8 mouse cellular contexts compared by ENCODE assay signal in genomic region chr12:75670611-75671010, GRCm38 (mm10). TPM values are rescaled to one million over a fixed set of nuclear protein-coding genes. Genes with fewer than 3 reads are reported as not detected.
A peak's percentile ranks its signal among the peaks of the same experiment; 100 is the strongest.
DNase-seq lines count a peak whose midpoint lies in the region; ATAC-seq and TF ChIP-seq lines count a peak whose summit lies in the region.

No protein-coding gene starts in this region.

- in situ Hi-C loops in CH12.LX (cut with MboI; ENCODE audit: low pct_ligation_motif_present, low pct_unique_long_range_greater_than_20kb, low sequenced_read_pairs), result no loop called here

- TF ChIP-seq RAD21 in CH12.LX (IDR thresholded peaks at IDR 0.05; ENCODE audit: low read depth, low read length), result no peak

- no peak for ATAC-seq in liver, embryonic 12.5 days
- ATAC-seq in megakaryocyte progenitor cell, adult 5-6 weeks (replicated peaks; ENCODE audit: poor library complexity), result no peak

- no peak for TF ChIP-seq POLR2A in CH12.LX (IDR thresholded peaks at IDR 0.05; ENCODE audit: low read depth, low read length)

- 0 out of 2 replicates have a peak, but pooled peaks cover 2% of the 10 kb centered on the region for H3K36me3 ChIP-seq in heart, embryonic 10.5 days
- peaks cover 0 to 44% of the 10 kb centered on the region in 2 experiments for H3K36me3 ChIP-seq in CH12.LX (replicated peaks in 1 of 2; ENCODE audit: control insufficient read depth in 1 of 2, insufficient read depth in 1 of 2, low read length in 1 of 2)
- no peaks in the 10 kb centered on the region for H3K36me3 ChIP-seq in forebrain, embryonic 10.5 days (replicated peaks)
- peaks cover 14% of the 10 kb centered on the region; the same call in 1 of the 2 replicates for H3K36me3 ChIP-seq in liver, embryonic 12.5 days

- H3K9me3 ChIP-seq in heart, embryonic 10.5 days, result no peaks in the 10 kb centered on the region
- H3K9me3 ChIP-seq in CH12.LX (replicated peaks; ENCODE audit: low read length), result no peaks in the 10 kb centered on the region
- no peaks in the 10 kb centered on the region for H3K9me3 ChIP-seq in forebrain, embryonic 10.5 days
- no peaks in the 10 kb centered on the region for H3K9me3 ChIP-seq in liver, embryonic 12.5 days (replicated peaks)

- no peaks in the 10 kb centered on the region for H3K27me3 ChIP-seq in heart, embryonic 10.5 days (ENCODE audit: insufficient read depth, poor library complexity, severe bottlenecking)
- no peaks in the 10 kb centered on the region for H3K27me3 ChIP-seq in CH12.LX (replicated peaks)
- H3K27me3 ChIP-seq in forebrain, embryonic 10.5 days (ENCODE audit: poor library complexity, severe bottlenecking), result no peaks in the 10 kb centered on the region
- no peaks in the 10 kb centered on the region for H3K27me3 ChIP-seq in liver, embryonic 12.5 days (replicated peaks)

- dilution Hi-C loops in CH12.LX (cut with MboI; ENCODE audit: extremely low pct_ligation_motif_present, extremely low pct_unique_long_range_greater_than_20kb, low sequenced_read_pairs), result no loop called here

- peak overlapping the region; percentile 66 for H3K4me2 ChIP-seq in CH12.LX (ENCODE audit: insufficient read depth, low read depth, poor library complexity, severe bottlenecking)
- H3K4me2 ChIP-seq in liver, embryonic 12.5 days, result peak overlapping the region; percentile 96

- intact Hi-C loops in heart, postnatal 36 days (cut with DNase I), result loop anchor here (5.0 kb wide), 1 partner anchor 102 kb away; no protein-coding TSS in a partner anchor

- no peak for TF ChIP-seq EP300 in CH12.LX (IDR thresholded peaks at IDR 0.05; ENCODE audit: low read length)

- TF ChIP-seq CTCF in CH12.LX (conservative IDR thresholded peaks at IDR 0.05 in 1 of 2, IDR thresholded peaks at IDR 0.05 in 1 of 2; ENCODE audit: low read depth in 2 of 2, low read length in 2 of 2), result no peak

- H3K4me1 ChIP-seq in heart, embryonic 10.5 days, result peaks cover 14% of the 10 kb centered on the region
- H3K4me1 ChIP-seq in CH12.LX (ENCODE audit: control insufficient read depth in 1 of 2, insufficient read depth in 2 of 2), result peaks cover 5 to 44% of the 10 kb centered on the region in 2 experiments
- peaks cover 20% of the 10 kb centered on the region for H3K4me1 ChIP-seq in forebrain, embryonic 10.5 days
- peaks cover 42% of the 10 kb centered on the region for H3K4me1 ChIP-seq in liver, embryonic 12.5 days

- peak overlapping the region; percentile 81 for H3K4me3 ChIP-seq in heart, embryonic 10.5 days
- peak overlapping the region; percentile 76 to 95 (median 79) for H3K4me3 ChIP-seq in CH12.LX (replicated peaks in 1 of 3; ENCODE audit: low read depth in 2 of 3, low read length in 2 of 3, poor library complexity in 1 of 3)
- peak overlapping the region; percentile 77 for H3K4me3 ChIP-seq in forebrain, embryonic 10.5 days
- peak overlapping the region; percentile 77 for H3K4me3 ChIP-seq in liver, embryonic 12.5 days

- 89% methylated on average over 6 of the region's 6 CpGs for WGBS in heart, embryonic 10.5 days
- 90% methylated on average over 6 of the region's 6 CpGs for WGBS in forebrain, embryonic 10.5 days
- 83% methylated on average over 6 of the region's 6 CpGs for WGBS in liver, embryonic 12.5 days (ENCODE audit: insufficient replicate concordance)

- peaks cover 22% of the 10 kb centered on the region for H3K79me2 ChIP-seq in CH12.LX (replicated peaks; ENCODE audit: control insufficient read depth, extremely low read depth, insufficient read depth, poor library complexity, severe bottlenecking)

- peak overlapping the region; percentile 94 for H3K27ac ChIP-seq in heart, embryonic 10.5 days
- H3K27ac ChIP-seq in CH12.LX (ENCODE audit: insufficient read depth, low read depth), result no peak overlapping the region
- peak overlapping the region; percentile 88; the same call in 1 of the 2 replicates for H3K27ac ChIP-seq in forebrain, embryonic 10.5 days
- H3K27ac ChIP-seq in liver, embryonic 12.5 days, result peak overlapping the region; percentile 86

- no peak for DNase-seq in heart, embryonic 10.5 days (ENCODE audit: low spot score)
- no peak for DNase-seq in heart, postnatal 36 days
- DNase-seq in CH12.LX (ENCODE audit: extremely low read depth), result no peak
- DNase-seq in forebrain, embryonic 10.5 days (ENCODE audit: extremely low spot score, low spot score), result no peak
- no peak for DNase-seq in embryo, embryonic 10 days (ENCODE audit: low spot score)
- DNase-seq in thymus, postnatal 4 days, result no peak

- peak overlapping the region; percentile 96 for H3K9ac ChIP-seq in CH12.LX (ENCODE audit: insufficient read depth, low read depth)
- H3K9ac ChIP-seq in liver, embryonic 12.5 days, result peak overlapping the region; percentile 75

TF ChIP-seq in CH12.LX, 34 proteins besides CTCF, POLR2A, EP300 and RAD21:
- TF ChIP-seq TCF12 (IDR thresholded peaks at IDR 0.05; ENCODE audit: low read depth, low read length), result no peak
- TF ChIP-seq ZNF384 (IDR thresholded peaks at IDR 0.05; ENCODE audit: low read depth, low read length), result no peak
- no peak for TF ChIP-seq MAX (IDR thresholded peaks at IDR 0.05; ENCODE audit: low read length)
- no peak for TF ChIP-seq PAX5 (IDR thresholded peaks at IDR 0.05; ENCODE audit: low read length)
- TF ChIP-seq SIN3A (IDR thresholded peaks at IDR 0.05; ENCODE audit: low read length), result no peak
TF ChIP-seq in CH12.LX: peak in this region for 0.

RNA-seq across cellular contexts. Expression of gene Wdr89, which starts 1.3 kb away (rescaled TPM):
- polyA plus RNA-seq in heart, embryonic 10.5 days (2016; fragmentation: Nextera tagmentation; extraction: Ambion mirVana), result 11.8 and 13.1 TPM in 2 replicates
- total RNA-seq in heart, postnatal 36 days (2021), result 1 to 10 TPM; 2.4 to 2.9 TPM
- total RNA-seq in CH12.LX (2012; rRNA removed), result 19.0 and 27.6 TPM in 2 replicates
- total RNA-seq in CH12.LX (2014; rRNA removed), result 29.2 and 33.0 TPM in 2 replicates
- polyA plus RNA-seq in CH12.LX (2012; ENCODE audit: insufficient read length, low read depth), result 10.2 and 15.3 TPM in 2 replicates
- 13.9 and 14.7 TPM in 2 replicates for polyA plus RNA-seq in forebrain, embryonic 10.5 days (2016; fragmentation: Nextera tagmentation; extraction: Ambion mirVana)
- 9.8 and 10.7 TPM in 2 replicates for polyA plus RNA-seq in liver, embryonic 12.5 days (2016; fragmentation: Nextera tagmentation; extraction: Ambion mirVana)
- 17.0 and 20.6 TPM in 2 replicates for total RNA-seq in megakaryocyte progenitor cell, adult 5-6 weeks (2015)
- 17.4 and 17.5 TPM in 2 replicates for total RNA-seq in megakaryocyte progenitor cell, adult 5-6 weeks (2017)
